Mouse (Mus musculus) heart, embryonic 12.5 days (tissue): Measurements from ENCODE around the gene Zfp292. TPM values are rescaled to one million over a fixed set of nuclear protein-coding genes. Genes with fewer than 3 reads are reported as not detected.
A peak's percentile ranks its signal among the peaks of the same experiment; 100 is the strongest.

Experiments used
- ATAC-seq: fragments of 200-750 bp; cut with Nextera tagmentation; 2 replicates; pipeline ENCODE4 v1.8.0; 2017; ENCODE audit warnings: moderate TSS enrichment, moderate library complexity; ENCODE audit not compliant: insufficient number of reproducible peaks, low FRiP score
- H3K27ac ChIP-seq: fragments of 300-500 bp; sonication (generic); 2 replicates; pipeline ENCODE4 v1.5.1; 2016; ENCODE audit warnings: mild to moderate bottlenecking, moderate library complexity; ENCODE audit not compliant: poor library complexity, severe bottlenecking
- H3K27me3 ChIP-seq: fragments of 300-500 bp; sonication (generic); replicated peaks from 2 replicates; pipeline ENCODE4 v1.6.1; 2016; ENCODE audit warnings: mild to moderate bottlenecking, moderate library complexity
- H3K36me3 ChIP-seq: fragments of 300-500 bp; sonication (generic); 2 replicates; pipeline ENCODE4 v1.6.1; 2016; ENCODE audit warnings: mild to moderate bottlenecking, moderate library complexity
- H3K4me1 ChIP-seq: fragments of 300-500 bp; sonication (generic); replicated peaks from 2 replicates; pipeline ENCODE4 v1.6.1; 2016; ENCODE audit warnings: mild to moderate bottlenecking
- H3K4me2 ChIP-seq: fragments of 300-500 bp; sonication (generic); 2 replicates; pipeline ENCODE4 v1.6.1; 2016; ENCODE audit warnings: mild to moderate bottlenecking, moderate library complexity
- H3K4me3 ChIP-seq: fragments of 300-500 bp; sonication (generic); 2 replicates; pipeline ENCODE4 v1.5.1; 2016; ENCODE audit warnings: mild to moderate bottlenecking
- H3K9ac ChIP-seq: fragments of 300-500 bp; sonication (generic); 2 replicates; pipeline ENCODE4 v1.6.1; 2016; ENCODE audit warnings: mild to moderate bottlenecking, moderate library complexity
- H3K9me3 ChIP-seq: fragments of 300-500 bp; sonication (generic); replicated peaks from 2 replicates; pipeline ENCODE4 v1.6.1; 2016; ENCODE audit warnings: mild to moderate bottlenecking, moderate library complexity
- WGBS: fragments of 180-500 bp; shearing (Covaris S2); methylation state at CpG from one replicate; pipeline ENCODE4 v1.1.7; 2016; 5-methylcytosine and 5-hydroxymethylcytosine counted together
- polyA plus RNA-seq: library from polyadenylated mRNA; unstranded; fragments of >200 nt; fragmentation: Nextera tagmentation; extraction: Ambion mirVana; gene quantifications from 2 replicates; pipeline ENCODE4 v1.2.1, GENCODE M21; 2016

Gene Zfp292
- polyA plus RNA-seq, 1 experiment from 2014 or later = 18.6 TPM

GRCm38 (mm10) chr4:34900155-34900554, 17.4 kb upstream of the Zfp292 start:
- 48% methylated on average over 9 of the region's 9 CpGs for WGBS
- Histone ChIP-seq H3K9ac (no peak overlapping the region), H3K36me3 (no peaks in the 10 kb centered on the region), H3K27me3 (0 out of 2 replicates have a peak, but pooled peaks cover 3% of the 10 kb centered on the region), H3K4me2 (no peak overlapping the region; the same call in 1 of the 2 replicates), H3K27ac (no peak overlapping the region), H3K9me3 (no peaks in the 10 kb centered on the region), H3K4me1 (no peaks in the 10 kb centered on the region), H3K4me3 (no peak overlapping the region)
- ATAC-seq = no peak

GRCm38 (mm10) chr4:34899322-34899721, 16.6 kb upstream of the Zfp292 start:
- Histone ChIP-seq H3K4me1 (no peaks in the 10 kb centered on the region), H3K27me3 (0 out of 2 replicates have a peak, but pooled peaks cover 3% of the 10 kb centered on the region), H3K27ac (no peak overlapping the region), H3K9me3 (no peaks in the 10 kb centered on the region), H3K36me3 (no peaks in the 10 kb centered on the region), H3K4me3 (no peak overlapping the region), H3K9ac (no peak overlapping the region), H3K4me2 (no peak overlapping the region)
- WGBS = 90% methylated on average over 1 of the region's 1 CpGs
- ATAC-seq = no peak

GRCm38 (mm10) chr4:34898497-34898896, 15.7 kb upstream of the Zfp292 start:
- H3K36me3 ChIP-seq = no peaks in the 10 kb centered on the region
- H3K9ac ChIP-seq = no peak overlapping the region
- WGBS = 59% methylated on average over 2 of the region's 2 CpGs
- H3K9me3 ChIP-seq = no peaks in the 10 kb centered on the region
- no peak overlapping the region for H3K27ac ChIP-seq
- no peak for ATAC-seq
- 0 out of 2 replicates have a peak, but pooled peaks cover 3% of the 10 kb centered on the region for H3K27me3 ChIP-seq
- H3K4me3 ChIP-seq = no peak overlapping the region
- no peaks in the 10 kb centered on the region for H3K4me1 ChIP-seq
- no peak overlapping the region for H3K4me2 ChIP-seq

- ATAC-seq = no peak
- no peak within 1 kb of the TSS for H3K4me2 ChIP-seq
- H3K27ac ChIP-seq = no peak within 1 kb of the TSS
- no peak within 1 kb of the TSS for H3K4me3 ChIP-seq
- 77% methylated on average over 1 of the region's 1 CpGs for WGBS
- no peak within 1 kb of the TSS for H3K9ac ChIP-seq
- peaks cover 10% of the 10 kb centered on the region for H3K4me1 ChIP-seq
- no peaks in the 10 kb centered on the region for H3K36me3 ChIP-seq
- H3K27me3 ChIP-seq = 0 out of 2 replicates have a peak, but pooled peaks cover 7% of the 10 kb centered on the region
- no peaks in the 10 kb centered on the region for H3K9me3 ChIP-seq
Observed at GRCm38 (mm10) chr4:34893479-34893878, 10.7 kb upstream of the Zfp292 start, which contains the start of gene Cga. Gene Cga, plus strand, starts transcription at chr4:34893779.

- H3K36me3 ChIP-seq = no peaks in the 10 kb centered on the region
- no peak overlapping the region for H3K4me2 ChIP-seq
- no peak overlapping the region for H3K4me3 ChIP-seq
- H3K4me1 ChIP-seq = peaks cover 18% of the 10 kb centered on the region
- 0 out of 2 replicates have a peak, but pooled peaks cover 7% of the 10 kb centered on the region for H3K27me3 ChIP-seq
- no peak for ATAC-seq
- H3K9me3 ChIP-seq = no peaks in the 10 kb centered on the region
- no peak overlapping the region for H3K27ac ChIP-seq
- H3K9ac ChIP-seq = no peak overlapping the region
- WGBS = 13% methylated on average over 2 of the region's 2 CpGs
Observed at GRCm38 (mm10) chr4:34889812-34890185, 7.0 kb upstream of the Zfp292 start.

GRCm38 (mm10) chr4:34889101-34889811, 6.5 kb upstream of the Zfp292 start:
- Histone ChIP-seq H3K9ac (no peak overlapping the region), H3K9me3 (no peaks in the 10 kb centered on the region), H3K27ac (no peak overlapping the region), H3K4me3 (no peak overlapping the region), H3K36me3 (no peaks in the 10 kb centered on the region), H3K27me3 (0 out of 2 replicates have a peak, but pooled peaks cover 7% of the 10 kb centered on the region), H3K4me2 (peak overlapping the region; percentile 14; the same call in 1 of the 2 replicates), H3K4me1 (peaks cover 18% of the 10 kb centered on the region)
- no peak for ATAC-seq
- 4% methylated on average over 15 of the region's 15 CpGs for WGBS

GRCm38 (mm10) chr4:34887295-34887694, 4.5 kb upstream of the Zfp292 start:
- no peaks in the 10 kb centered on the region for H3K9me3 ChIP-seq
- peak overlapping the region; percentile 90 for H3K4me2 ChIP-seq
- H3K4me1 ChIP-seq = peaks cover 24% of the 10 kb centered on the region
- H3K4me3 ChIP-seq = peak overlapping the region; percentile 90
- peak overlapping the region; percentile 94; the same call in 1 of the 2 replicates for H3K27ac ChIP-seq
- 0 out of 2 replicates have a peak, but pooled peaks cover 7% of the 10 kb centered on the region for H3K27me3 ChIP-seq
- no peak for ATAC-seq
- 19% methylated on average over 7 of the region's 7 CpGs for WGBS
- peak overlapping the region; percentile 94 for H3K9ac ChIP-seq
- H3K36me3 ChIP-seq = no peaks in the 10 kb centered on the region

GRCm38 (mm10) chr4:34886490-34887111, 3.8 kb upstream of the Zfp292 start:
- Histone ChIP-seq H3K9me3 (no peaks in the 10 kb centered on the region), H3K27me3 (0 out of 2 replicates have a peak, but pooled peaks cover 4% of the 10 kb centered on the region), H3K36me3 (no peaks in the 10 kb centered on the region), H3K4me2 (peak overlapping the region; percentile 90), H3K4me1 (peaks cover 24% of the 10 kb centered on the region), H3K27ac (peak overlapping the region; percentile 94), H3K9ac (peak overlapping the region; percentile 94), H3K4me3 (peak overlapping the region; percentile 90)
- ATAC-seq = peak; percentile 80
- WGBS = under 1% methylated on average over 48 of the region's 48 CpGs

GRCm38 (mm10) chr4:34885631-34886351, 3.0 kb upstream of the Zfp292 start:
- peak overlapping the region; percentile 94 for H3K27ac ChIP-seq
- peaks cover 27% of the 10 kb centered on the region for H3K4me1 ChIP-seq
- 38% methylated on average over 9 of the region's 9 CpGs for WGBS
- no peaks in the 10 kb centered on the region for H3K9me3 ChIP-seq
- no peak for ATAC-seq
- peak overlapping the region; percentile 90 for H3K4me3 ChIP-seq
- H3K36me3 ChIP-seq = no peaks in the 10 kb centered on the region
- H3K9ac ChIP-seq = peak overlapping the region; percentile 94
- peak overlapping the region; percentile 90 for H3K4me2 ChIP-seq
- no peaks in the 10 kb centered on the region for H3K27me3 ChIP-seq

- H3K4me2 ChIP-seq = peak overlapping the region; percentile 78
- peaks cover 23% of the 10 kb centered on the region for H3K4me1 ChIP-seq
- WGBS = 30% methylated on average over 16 of the region's 16 CpGs
- H3K27me3 ChIP-seq = no peaks in the 10 kb centered on the region
- peaks cover 5% of the 10 kb centered on the region; the same call in 1 of the 2 replicates for H3K36me3 ChIP-seq
- H3K9me3 ChIP-seq = no peaks in the 10 kb centered on the region; the same call in 1 of the 2 replicates
- H3K27ac ChIP-seq = peak overlapping the region; percentile 99
- ATAC-seq = no peak
- H3K4me3 ChIP-seq = peak overlapping the region; percentile 83
- peak overlapping the region; percentile 98 for H3K9ac ChIP-seq
Observed at GRCm38 (mm10) chr4:34883366-34884029, 738 bp upstream of the Zfp292 start.
